Mouse (Mus musculus) layer of hippocampus, adult 8-10 months (tissue): ENCODE results near the gene Mrps25. TPM values are rescaled to one million over a fixed set of nuclear protein-coding genes. Genes with fewer than 3 reads are reported as not detected.
A peak's percentile ranks its signal among the peaks of the same experiment; 100 is the strongest.

Experiments used
- DNase-seq, 2 experiments: peaks; one replicate each; pipeline ENCODE4 v3.0.0; 2022; ENCODE audit warnings: low spot score in 2 of 2
- total RNA-seq, 4 experiments: library from RNA; stranded (reverse); gene quantifications; 2 replicates each; pipeline ENCODE4 v1.2.4; 2022

Gene Mrps25
- total RNA-seq = 10 to 100 TPM; 39.0 to 53.9 (median 47.7) TPM

- DNase-seq = peak; percentile 34 to 61
Observed at GRCm38 (mm10) chr6:92183621-92184131, at the start of gene Mrps25. TSS of gene Mrps25 (minus strand) at chr6:92184033.

- no peak for DNase-seq
Observed at GRCm38 (mm10) chr6:92231762-92232161, 47.9 kb upstream of the Mrps25 start.

- no peak for DNase-seq
Observed at GRCm38 (mm10) chr6:92231356-92231755, 47.5 kb upstream of the Mrps25 start.

GRCm38 (mm10) chr6:92229586-92229985 is 45.8 kb upstream of the Mrps25 start:
- no peak for DNase-seq

GRCm38 (mm10) chr6:92229103-92229502 is 45.3 kb upstream of the Mrps25 start:
- DNase-seq = no peak

- no peak for DNase-seq
Observed at GRCm38 (mm10) chr6:92224981-92225380, 41.1 kb upstream of the Mrps25 start.

GRCm38 (mm10) chr6:92222021-92222420 is 38.2 kb upstream of the Mrps25 start:
- DNase-seq = no peak

GRCm38 (mm10) chr6:92221604-92222003 is 37.8 kb upstream of the Mrps25 start:
- DNase-seq = no peak

- DNase-seq = peak; percentile 17 to 40
Observed at GRCm38 (mm10) chr6:92219445-92219844, 35.6 kb upstream of the Mrps25 start.

GRCm38 (mm10) chr6:92214773-92215449 is 31.1 kb upstream of the Mrps25 start, which contains the start of gene Rbsn:
TSS of gene Rbsn (minus strand) at chr6:92214925.
- peak; percentile 78 to 86 for DNase-seq

GRCm38 (mm10) chr6:92214055-92214772 is 30.4 kb upstream of the Mrps25 start:
- DNase-seq = no peak

- DNase-seq = no peak
Observed at GRCm38 (mm10) chr6:92199414-92199813, 15.6 kb upstream of the Mrps25 start.

GRCm38 (mm10) chr6:92184178-92184577 is 345 bp upstream of the Mrps25 start:
- no peak for DNase-seq

GRCm38 (mm10) chr6:92176450-92176849 is 7.4 kb downstream of the Mrps25 start:
- DNase-seq = no peak

- no peak for DNase-seq
Observed at GRCm38 (mm10) chr6:92162724-92163123, 21.1 kb downstream of the Mrps25 start.

- DNase-seq = no peak
Observed at GRCm38 (mm10) chr6:92158801-92159200, 25.0 kb downstream of the Mrps25 start.

GRCm38 (mm10) chr6:92153774-92154173 is 30.1 kb downstream of the Mrps25 start:
- no peak for DNase-seq

- no peak for DNase-seq
Observed at GRCm38 (mm10) chr6:92145881-92146280, 38.0 kb downstream of the Mrps25 start.

GRCm38 (mm10) chr6:92136356-92136755 is 47.5 kb downstream of the Mrps25 start:
- DNase-seq = no peak

GRCm38 (mm10) chr6:92133617-92134016 is 50.2 kb downstream of the Mrps25 start:
- DNase-seq = no peak

GRCm38 (mm10) chr6:92132021-92132911 is 51.6 kb downstream of the Mrps25 start:
- DNase-seq = no peak

- no peak for DNase-seq
Observed at GRCm38 (mm10) chr6:92131456-92131855, 52.4 kb downstream of the Mrps25 start.
